Mouse (Mus musculus) right cerebral cortex, adult 2 months (tissue): ENCODE results near the gene Sec24a.
"Not testable (repeated sequence)": the region's sequence is repeated elsewhere in the genome, so short reads cannot be mapped to it uniquely, and the experiment has no call there.

Experiments
- DNase-seq, 2 experiments: peaks; one replicate each; pipeline ENCODE4 v3.0.0; 2021 to 2022; ENCODE audit warnings: low spot score in 2 of 2

The Sec24a gene

GRCm38 (mm10) chr11:51763213-51763907 is at the start of gene Sec24a, which contains the start of gene Sar1b:
Sec24a (minus strand) TSS chr11:51763634.
Sar1b (plus strand) TSS chr11:51763687.
- peak; percentile 81 to 83 for DNase-seq

- no peak for DNase-seq
Observed at GRCm38 (mm10) chr11:51812022-51812546, 48.6 kb upstream of the Sec24a start.

GRCm38 (mm10) chr11:51811230-51811629 is 47.8 kb upstream of the Sec24a start:
- no peak for DNase-seq

GRCm38 (mm10) chr11:51809632-51810224 is 46.3 kb upstream of the Sec24a start:
- peak in 1 of 2 experiments; percentile 54 for DNase-seq

GRCm38 (mm10) chr11:51807108-51807879 is 43.9 kb upstream of the Sec24a start:
- DNase-seq, result no peak

- peak; percentile 75 to 79 for DNase-seq
Observed at GRCm38 (mm10) chr11:51805221-51805981, 42.0 kb upstream of the Sec24a start.

- peak; percentile 50 to 51 for DNase-seq
Observed at GRCm38 (mm10) chr11:51800634-51801325, 37.3 kb upstream of the Sec24a start.

- DNase-seq, result no peak
Observed at GRCm38 (mm10) chr11:51796272-51796671, 32.8 kb upstream of the Sec24a start.

GRCm38 (mm10) chr11:51790662-51791061 is 27.2 kb upstream of the Sec24a start:
- no peak for DNase-seq

- DNase-seq, result not testable (repeated sequence)
Observed at GRCm38 (mm10) chr11:51789735-51790134, 26.3 kb upstream of the Sec24a start.

GRCm38 (mm10) chr11:51785926-51786325 is 22.5 kb upstream of the Sec24a start:
- no peak for DNase-seq

- DNase-seq, result no peak
Observed at GRCm38 (mm10) chr11:51782721-51783120, 19.3 kb upstream of the Sec24a start.

- DNase-seq, result no peak
Observed at GRCm38 (mm10) chr11:51780773-51781267, 17.4 kb upstream of the Sec24a start.

GRCm38 (mm10) chr11:51777478-51777877 is 14.0 kb upstream of the Sec24a start:
- no peak for DNase-seq

GRCm38 (mm10) chr11:51775507-51775906 is 12.1 kb upstream of the Sec24a start:
- DNase-seq, result no peak

GRCm38 (mm10) chr11:51768296-51768695 is 4.9 kb upstream of the Sec24a start:
- no peak for DNase-seq

- no peak for DNase-seq
Observed at GRCm38 (mm10) chr11:51767579-51768220, 4.3 kb upstream of the Sec24a start.

GRCm38 (mm10) chr11:51764816-51765215 is 1.4 kb upstream of the Sec24a start:
- DNase-seq, result no peak

- DNase-seq, result no peak
Observed at GRCm38 (mm10) chr11:51763955-51764354, 521 bp upstream of the Sec24a start.

- DNase-seq, result no peak
Observed at GRCm38 (mm10) chr11:51761241-51761640, 2.2 kb downstream of the Sec24a start.
